Mouse (Mus musculus): ENCODE data around the gene Rarb.
A peak's percentile ranks its signal among the peaks of the same experiment; 100 is the strongest.

The Rarb gene

DNA sequence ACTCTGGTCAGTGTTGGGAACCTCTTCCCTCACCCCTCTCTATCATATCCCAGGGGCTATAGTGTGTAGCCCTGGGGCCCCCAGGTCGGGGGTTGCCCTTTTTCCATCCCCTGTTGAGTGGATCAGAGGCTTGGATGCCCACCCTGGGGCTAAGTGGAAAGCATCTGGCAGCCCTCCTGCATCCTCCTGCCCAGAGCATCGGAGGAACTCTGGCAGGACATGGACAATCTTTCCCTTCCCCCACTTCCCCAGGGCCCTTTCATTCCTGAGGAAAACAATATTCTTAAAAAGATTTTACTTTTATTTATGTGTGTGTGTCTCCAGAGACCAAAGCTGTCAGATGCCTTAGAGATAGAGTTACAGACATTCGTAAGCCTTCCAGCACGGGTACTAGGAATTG lies 281.5 kb downstream of the Rarb start:
- DNase-seq (ENCODE audit: low spot score in 2 of 2), result no peak

DNA sequence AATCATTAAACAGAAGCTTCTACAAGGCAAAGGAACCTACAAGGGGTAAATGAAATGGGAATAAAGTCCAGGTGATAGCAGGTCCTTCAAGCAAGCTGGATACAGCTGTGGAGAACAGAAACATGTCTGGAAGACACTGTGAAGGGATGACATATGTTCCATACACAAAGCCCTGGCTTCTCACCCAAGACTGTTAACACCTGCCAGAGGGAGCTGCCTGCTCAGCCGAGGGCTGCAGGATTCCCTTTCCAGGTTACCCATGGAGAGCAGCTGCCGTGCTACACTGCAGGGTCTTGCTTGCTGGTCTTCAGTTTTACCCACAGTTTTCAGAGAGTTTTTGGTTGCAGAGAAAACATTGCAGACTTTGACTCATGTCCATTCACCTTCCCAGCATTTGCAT lies 290.3 kb downstream of the Rarb start:
- no peak for DNase-seq (ENCODE audit: low spot score in 2 of 2)

DNA sequence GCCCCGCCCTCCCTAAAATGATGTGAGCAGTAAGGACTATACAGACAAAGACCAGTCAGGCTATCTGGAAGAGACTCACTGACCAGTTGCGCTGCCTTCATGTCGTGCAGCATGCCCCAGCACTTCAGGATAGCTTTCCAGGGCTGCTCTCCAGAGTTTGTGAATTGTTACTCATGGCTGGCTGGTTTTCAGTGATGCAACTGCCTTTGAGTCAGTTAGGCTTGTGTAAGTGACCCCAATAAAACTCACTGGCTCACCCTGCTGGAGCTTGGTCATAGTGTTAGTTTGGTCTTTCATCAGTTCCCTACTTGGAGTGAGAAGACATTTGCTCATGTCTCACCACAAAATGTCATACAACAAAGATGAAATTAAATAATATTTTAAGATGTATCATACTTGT lies 292.8 kb downstream of the Rarb start:
- no peak for DNase-seq (ENCODE audit: low spot score in 2 of 2)

DNA sequence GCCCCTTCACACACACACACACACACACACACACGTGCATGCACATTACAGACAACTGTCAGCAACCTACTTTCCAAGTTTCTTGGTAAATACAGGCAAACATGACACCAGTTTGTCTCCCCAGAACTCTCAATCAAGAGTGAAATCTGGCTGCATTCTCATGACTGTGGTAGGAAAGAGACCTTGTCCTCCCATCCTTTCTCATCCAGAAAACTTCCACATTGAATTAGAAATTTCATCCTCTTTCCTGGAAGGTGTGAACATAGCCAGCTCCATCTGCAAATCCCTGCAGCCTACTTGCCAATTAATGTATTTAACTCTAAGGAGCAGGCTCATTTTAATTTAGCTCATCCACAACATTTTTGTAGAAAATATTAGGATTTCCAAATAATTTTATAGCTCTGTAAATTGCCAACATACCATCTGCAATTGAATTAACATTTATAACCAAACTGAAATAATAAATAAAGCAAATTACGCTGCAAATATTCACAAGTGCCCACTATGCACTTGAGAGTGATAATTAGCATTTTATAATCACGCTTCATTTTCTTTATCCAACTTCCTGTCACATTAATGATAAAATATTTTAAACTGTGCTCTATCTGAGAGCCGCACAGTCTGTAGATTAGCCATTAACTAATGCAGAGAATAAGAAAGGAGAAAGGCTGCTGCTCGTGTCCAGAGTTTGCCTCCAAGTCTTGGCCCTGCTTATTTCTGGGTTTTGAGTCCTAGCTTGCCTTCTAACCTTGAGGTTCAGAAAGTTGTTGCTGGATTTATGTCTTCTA lies 293.6 kb downstream of the Rarb start:
- no peak for DNase-seq (ENCODE audit: low spot score in 2 of 2)

DNA sequence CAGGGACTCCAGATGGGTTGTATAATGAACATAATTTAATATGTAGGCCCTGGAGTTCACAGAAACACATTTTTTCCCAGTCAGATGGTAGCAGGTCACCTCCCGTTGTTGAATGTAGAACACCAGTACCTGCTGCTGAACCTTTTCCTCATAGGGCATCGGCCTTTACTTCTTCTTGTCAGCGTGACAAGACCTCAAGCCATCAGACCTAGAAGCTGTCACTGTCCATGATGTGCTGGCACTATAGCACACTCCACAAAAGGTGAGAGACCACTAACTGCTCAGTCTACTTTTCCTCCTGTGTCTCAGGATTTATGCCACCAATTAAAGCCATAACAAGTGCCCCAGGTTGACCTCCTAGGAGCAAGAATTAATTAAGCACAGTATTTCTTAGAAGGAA lies 296.1 kb downstream of the Rarb start:
- DNase-seq (ENCODE audit: low spot score in 2 of 2), result no peak

DNA sequence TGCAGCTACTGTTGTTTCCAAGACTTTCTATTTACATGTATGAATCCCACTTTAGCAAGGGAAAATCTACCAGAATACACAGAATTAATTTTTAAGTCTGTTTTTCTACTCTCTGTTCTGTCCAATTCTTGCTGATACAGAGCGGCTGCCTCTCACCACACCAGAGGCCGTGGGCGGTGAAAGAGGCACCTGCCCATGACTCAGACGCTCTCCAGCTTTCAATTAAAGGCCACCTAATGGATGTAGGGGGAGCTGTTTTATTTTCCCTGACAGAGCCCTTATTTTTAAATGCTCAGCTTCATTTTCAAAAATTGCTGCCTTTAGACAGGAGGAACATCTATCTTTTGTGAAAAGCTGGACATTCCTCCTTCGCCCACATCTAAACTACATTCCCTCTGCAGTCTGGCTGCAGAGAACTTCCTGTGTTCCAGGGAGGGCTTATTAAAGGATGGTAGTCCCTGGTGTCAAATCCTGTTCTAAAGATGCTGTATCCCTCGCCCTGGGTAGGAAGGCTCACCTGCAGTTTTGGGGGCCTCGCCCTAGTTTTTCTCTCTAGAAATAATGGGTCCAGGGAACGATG lies 299.3 kb downstream of the Rarb start:
- DNase-seq (ENCODE audit: low spot score in 2 of 2), result no peak

DNA sequence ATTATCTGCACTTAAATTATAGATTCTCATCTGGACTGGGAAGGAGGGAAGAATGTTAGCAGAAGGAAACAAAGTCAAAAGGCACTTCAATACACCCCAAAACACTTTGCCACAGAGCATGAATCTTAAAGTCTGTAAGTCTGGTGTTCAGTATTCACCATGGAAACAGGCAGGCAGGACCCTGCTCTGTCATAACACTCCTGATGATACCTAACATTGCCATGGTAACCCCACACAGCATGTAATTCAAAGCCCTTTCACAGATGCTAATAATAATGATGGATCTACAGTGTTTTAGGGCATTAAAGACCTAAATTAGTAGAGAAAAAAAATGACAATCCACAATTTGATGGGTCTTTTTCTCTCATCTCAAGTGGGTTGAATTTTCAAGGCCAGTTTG lies 301.0 kb downstream of the Rarb start:
- DNase-seq (ENCODE audit: low spot score in 2 of 2), result no peak

DNA sequence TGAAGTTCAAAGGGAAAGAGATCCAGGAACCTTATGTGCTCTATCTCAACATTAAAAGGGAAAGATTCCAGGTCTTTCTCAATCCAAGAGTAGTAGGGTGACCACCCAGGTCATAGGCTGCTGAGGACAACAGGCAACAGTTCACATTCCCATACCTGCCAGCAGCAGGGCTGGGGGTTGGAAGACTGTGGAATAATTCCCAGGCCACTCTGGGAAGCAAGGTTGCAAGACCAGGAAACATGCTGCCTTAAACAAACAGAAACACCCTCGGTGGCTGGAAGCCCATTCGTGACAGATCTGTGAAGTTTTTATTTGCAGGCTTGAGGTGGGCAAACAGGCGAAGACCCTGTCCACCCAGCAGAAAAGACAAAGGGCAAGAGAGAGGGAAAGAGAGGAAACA lies 303.2 kb downstream of the Rarb start:
- DNase-seq (ENCODE audit: low spot score in 2 of 2), result no peak

DNA sequence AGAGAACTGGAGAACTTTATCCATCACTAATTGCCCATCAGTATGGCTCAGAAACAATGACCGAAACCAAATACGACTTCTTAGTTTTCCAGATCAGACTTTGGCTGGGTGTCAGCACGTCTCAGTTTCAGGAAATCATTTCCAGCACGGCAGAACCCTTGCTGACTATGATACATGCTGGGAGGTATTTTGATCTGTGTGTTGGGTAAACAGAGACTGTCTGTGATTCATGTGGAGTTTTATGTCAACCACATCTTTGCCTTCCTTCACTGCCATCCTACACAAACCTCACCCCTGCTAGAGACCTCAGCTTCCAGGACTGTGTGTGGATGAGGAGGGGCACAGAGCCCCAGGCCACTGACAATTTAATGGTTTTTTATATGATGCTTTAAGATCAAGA lies 308.4 kb downstream of the Rarb start:
- no peak for DNase-seq (ENCODE audit: low spot score in 2 of 2)

DNA sequence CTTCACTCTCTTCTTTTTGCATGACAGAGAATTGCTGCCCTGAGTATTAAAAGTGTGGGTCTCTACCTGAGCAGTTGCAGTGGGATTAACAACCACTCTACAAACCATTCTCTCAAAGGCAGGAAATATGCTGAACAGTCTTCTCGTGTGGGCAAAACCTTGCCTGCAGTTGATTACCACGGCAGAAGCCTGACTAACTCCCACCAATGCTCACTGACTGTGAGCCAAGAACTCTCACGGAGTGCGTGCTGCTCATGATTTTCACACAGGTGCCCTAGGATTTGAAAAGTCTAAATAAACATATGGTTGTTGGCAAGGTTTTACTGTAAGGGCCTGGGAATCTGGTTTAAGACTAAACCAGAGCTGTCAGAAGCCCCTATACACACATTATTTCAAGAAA lies 309.1 kb downstream of the Rarb start:
- DNase-seq (ENCODE audit: low spot score in 2 of 2), result no peak

DNA sequence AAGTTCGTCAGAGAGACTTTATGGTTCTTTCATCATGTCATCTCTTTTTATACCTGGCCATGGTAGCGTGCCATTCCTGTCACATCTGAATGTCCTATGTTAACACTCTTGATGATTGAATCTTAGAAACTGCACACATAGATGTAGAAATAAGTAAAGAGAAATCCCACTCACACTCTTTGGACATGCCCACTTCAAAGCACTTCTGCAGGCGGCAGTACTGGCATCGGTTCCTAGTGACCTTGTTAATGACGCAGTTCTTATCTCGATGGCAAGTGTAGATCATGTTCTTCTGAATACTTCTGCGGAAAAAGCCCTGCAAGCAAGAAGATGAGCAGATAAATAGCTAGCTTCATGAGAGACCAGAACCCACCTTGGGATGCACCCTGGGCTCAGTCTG lies 310.2 kb downstream of the Rarb start:
- DNase-seq (ENCODE audit: low spot score in 2 of 2), result no peak

DNA sequence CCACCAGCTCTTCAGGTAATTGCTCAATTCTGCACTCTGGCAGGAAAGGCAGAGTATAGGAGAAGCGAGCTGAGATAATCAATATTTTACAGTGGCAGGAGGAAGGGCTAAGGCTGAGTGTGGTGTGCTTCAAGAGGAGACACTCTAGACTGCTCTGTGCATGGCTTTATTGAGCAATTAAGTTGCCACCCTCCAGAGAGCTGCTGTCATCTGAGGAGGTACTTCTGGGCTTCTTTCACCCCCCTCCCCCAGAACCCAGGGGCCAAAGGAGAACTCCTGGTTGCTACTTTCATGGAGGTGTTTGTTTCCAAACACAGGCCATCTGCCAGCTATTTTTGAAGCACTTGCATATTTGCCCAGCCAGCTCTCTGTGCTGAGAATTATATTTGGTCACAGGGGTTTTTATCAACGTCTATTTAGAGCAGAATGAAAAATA lies 321.7 kb downstream of the Rarb start:
- no peak for DNase-seq (ENCODE audit: low spot score in 2 of 2)

DNA sequence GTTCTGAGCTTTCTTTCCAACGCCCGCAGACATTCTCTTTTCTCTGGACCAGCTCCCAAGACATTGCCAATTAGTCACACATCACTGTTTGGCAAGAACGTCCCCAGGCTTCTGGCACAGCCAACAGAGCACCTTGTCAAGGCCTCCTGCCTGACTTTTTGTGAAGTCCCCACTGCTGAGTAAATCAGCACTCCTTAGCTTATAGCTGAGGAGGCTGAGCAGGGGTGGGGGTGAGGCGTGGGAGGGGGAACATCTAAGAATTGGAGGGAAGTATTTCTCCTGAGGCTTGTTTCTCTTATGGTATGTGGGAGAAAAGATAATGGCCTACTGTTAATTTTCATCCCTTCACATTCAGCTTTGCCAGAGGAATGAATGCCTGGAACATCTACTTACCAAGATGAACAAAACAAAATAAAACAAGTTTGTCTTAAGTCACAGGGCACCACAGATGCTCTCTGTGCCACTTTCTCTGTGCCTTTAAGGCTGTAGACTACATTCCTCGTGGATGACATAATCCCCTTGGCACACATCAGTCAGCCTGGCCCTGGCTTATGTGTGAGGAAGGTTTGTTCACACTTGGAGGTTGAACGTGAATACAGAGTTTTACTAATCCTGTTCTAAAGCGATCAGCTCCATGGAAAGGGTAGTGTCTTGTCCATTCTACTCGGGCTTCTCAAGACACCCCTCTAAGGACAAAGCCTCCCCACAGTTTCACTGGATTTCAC lies 335.1 kb downstream of the Rarb start:
- no peak for DNase-seq (ENCODE audit: low spot score in 2 of 2)

DNA sequence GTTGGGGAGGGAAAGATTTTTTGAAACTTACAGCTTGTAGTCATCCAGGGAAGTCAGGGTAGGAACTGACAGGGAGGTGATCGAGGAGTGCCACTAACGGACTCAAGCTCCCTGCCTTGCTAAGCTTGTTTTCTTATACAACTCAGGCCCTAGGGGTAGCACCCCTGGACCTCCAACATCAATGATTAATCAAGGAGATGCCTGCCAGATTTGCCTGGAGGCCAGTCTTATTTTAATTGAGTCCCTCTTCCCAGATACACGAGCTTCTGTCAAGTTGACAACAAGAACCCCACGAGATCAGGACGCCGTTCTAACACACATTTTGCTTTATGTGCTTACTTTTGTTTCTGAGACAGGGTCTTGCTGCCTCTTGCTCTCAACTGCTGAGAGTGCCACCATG lies 338.3 kb downstream of the Rarb start:
- no peak for DNase-seq (ENCODE audit: low spot score in 2 of 2)

DNA sequence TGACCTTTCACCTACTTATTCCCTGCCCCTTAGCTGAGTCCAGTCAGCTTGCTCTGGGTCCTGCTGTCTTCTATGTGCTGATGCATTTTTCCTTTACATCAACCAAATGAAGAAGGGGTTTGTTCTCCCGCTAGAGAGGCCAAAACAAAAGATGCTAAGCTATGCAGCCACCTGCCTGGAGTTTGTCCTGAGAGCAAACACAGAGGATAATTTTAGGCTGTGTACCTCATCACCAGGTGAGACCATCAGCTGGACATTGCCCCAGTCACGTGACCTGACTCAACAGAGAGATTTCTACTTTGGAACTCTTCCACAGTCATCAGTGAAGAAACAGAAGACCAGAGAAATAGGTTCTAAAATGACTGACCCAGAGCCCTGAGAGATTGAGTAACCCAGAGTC lies 339.4 kb downstream of the Rarb start:
- DNase-seq (ENCODE audit: low spot score in 2 of 2), result no peak

DNA sequence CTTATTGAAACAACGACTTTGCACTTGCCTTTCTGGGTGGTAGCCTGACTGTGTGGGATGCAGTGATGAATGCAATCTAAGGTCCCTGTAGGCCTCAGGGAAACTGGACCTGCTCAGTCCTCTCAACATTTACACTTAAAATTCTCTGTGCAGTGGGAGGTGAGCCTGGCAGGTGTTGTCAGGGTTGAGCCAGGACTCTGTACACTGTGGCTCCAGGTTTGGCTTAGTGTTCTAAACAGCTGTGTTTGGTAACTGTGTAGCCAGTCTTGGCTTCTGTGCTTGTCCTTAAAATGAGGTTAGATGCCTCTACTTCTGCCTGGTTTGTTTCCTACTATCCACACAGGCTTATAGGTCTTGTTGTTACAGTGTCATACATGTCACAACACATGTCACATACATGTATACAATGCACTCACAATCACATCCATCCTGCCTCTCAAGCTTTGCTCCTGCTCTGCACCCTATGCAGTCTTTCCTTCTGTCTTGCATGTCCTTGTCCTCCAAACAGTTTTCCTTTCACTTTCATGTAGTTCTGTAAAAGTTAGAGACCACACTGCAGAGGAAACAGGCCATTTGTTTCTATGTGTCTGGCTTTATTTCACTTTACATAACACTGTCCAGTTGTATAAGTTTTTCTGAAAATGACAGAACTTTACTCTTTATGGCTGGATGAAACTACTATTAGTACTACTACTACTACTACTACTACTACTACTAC lies 340.2 kb downstream of the Rarb start:
- no peak for DNase-seq (ENCODE audit: low spot score in 2 of 2)

DNA sequence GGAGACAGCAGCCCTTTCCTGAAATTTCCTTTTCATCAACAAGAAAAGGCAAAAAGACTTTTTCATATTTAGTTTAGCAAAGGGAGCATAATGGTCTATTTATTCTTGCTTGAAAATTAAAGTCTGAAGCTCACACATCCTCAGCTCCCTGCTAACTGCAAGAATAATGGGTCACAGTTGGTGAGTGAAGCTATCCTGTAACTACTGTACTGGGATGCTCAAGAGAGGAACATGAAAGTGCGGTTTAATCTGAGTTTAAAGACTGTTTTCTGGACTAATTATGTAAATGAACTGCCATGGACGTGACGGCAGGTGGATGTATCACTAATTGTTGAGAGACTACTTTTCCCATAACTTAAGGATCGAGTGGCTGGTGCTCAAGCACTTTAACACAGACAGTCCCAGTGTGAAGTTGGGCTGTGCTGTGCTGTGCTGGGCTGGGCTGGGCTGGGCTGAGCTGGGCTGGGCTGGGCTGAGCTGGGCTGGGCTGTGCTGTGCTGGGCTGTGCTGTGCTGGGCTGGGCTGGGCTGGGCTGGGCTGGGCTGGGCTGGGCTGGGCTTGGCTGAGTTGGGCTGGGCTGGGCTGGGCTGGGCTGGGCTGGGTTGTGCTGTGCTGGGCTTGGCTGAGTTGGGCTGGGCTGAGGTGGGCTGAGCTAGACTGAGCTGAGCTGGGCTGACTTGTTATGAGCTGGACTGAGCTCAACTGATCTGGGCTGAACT lies 370.5 kb downstream of the Rarb start:
- no peak for DNase-seq (ENCODE audit: low spot score in 2 of 2)

DNA sequence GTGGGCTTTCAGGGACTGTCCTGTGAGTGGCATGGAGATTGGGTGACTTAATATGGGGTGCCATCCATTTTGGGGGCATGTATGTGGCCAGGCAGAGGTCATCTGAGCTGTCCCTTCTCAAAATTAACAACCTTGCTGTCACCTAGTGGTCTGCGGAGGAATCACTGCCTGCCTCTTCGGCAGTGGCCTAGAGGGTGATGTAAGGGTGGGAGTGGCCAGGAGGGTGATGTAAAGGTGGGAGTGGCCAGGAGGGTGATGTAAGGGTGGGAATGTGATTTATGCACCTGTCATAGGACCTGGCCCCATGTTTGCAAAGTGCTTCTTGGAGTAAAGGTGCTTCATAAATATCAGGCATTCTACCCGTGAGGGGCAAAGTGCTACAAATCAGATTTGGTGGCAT lies 371.4 kb downstream of the Rarb start:
- peak in 1 of 2 experiments; percentile 35 for DNase-seq (ENCODE audit: low spot score in 2 of 2)

DNA sequence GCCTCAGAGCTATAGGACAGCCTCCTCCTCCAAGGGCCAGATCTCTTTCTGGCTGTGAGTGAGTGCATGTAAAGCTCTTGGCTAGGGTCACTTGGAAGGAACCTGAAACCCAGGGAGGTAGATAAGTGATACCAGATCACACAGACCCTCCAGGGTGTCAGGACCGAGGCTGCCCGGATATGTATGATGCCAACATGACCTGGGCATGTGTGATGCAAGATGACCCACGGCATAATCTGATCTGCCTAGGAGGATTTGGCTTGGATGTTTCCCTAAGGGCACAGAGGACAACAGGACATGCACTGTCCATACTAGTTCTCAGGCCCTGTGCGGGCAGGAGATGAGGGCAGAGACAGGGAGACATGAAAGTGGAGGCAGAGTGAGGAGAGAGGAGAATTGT lies 374.1 kb downstream of the Rarb start:
- DNase-seq (ENCODE audit: low spot score in 2 of 2), result no peak

DNA sequence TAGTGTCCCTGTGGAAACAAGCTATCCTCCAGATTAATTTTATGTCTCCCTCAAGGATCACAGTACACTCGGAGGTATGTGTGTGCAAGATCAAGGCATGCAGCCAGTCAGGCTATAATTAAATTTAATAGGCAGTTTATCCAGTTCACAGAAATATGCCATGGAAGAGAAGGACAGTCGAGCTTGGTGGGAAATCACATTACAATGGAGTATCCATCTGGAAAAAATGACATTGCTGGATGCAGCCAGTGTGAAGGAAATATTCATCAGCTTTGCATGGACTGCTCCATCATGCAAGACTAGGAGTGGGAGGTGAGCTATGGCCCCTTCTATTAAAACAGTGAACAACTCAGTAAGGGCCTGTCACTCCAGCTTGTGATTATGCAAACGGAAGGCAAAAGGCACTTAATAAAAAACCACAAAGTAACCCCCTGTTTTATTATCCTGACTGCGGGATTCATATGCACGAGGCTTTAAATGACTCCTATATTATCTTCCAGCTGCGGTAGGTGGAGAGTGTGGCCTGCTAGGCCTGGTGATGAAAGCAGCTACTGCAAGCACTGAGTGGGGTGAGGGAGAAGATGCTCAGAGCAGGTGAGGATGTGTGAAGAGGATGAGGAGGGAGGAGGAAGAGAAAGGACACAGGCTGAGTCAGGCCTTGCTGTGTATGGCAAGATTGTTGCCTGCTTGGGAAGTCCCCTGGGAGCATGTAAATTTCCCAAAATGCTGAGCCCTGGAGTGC lies 379.4 kb downstream of the Rarb start:
- DNase-seq (ENCODE audit: low spot score in 2 of 2), result no peak

DNA sequence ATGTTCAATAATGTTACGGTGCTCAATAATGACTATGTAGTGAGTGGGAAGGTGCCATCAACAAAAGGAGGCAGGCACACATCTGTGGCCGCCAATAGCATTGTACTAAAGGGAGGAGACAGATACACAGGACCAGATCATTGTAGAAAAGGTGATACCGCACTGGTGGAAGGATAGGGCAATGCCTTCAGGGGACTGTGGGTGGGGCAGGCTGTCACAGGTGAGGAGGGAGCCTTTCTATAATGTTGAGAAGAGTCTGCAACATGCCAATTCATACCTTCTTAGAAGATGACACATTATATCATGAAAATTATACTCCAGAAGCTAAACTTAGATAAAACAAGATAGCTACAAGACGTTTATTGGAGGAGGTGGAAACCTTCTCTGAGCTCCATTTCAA lies 381.6 kb downstream of the Rarb start:
- DNase-seq (ENCODE audit: low spot score in 2 of 2), result no peak
